Mouse (Mus musculus) bone marrow macrophage, adult 2 months (primary cell): ENCODE measurements around the gene Rassf1.

Experiments
- CTCF ChIP-seq: IDR thresholded peaks from 2 replicates; pipeline ENCODE4 v1.5.1; 2012; ENCODE audit warnings: low read depth, mild to moderate bottlenecking, low read length, moderate library complexity
- POLR2A ChIP-seq: IDR thresholded peaks from 2 replicates; pipeline ENCODE4 v1.6.1; 2012; ENCODE audit warnings: mild to moderate bottlenecking, low read depth, low read length, borderline replicate concordance

DNA sequence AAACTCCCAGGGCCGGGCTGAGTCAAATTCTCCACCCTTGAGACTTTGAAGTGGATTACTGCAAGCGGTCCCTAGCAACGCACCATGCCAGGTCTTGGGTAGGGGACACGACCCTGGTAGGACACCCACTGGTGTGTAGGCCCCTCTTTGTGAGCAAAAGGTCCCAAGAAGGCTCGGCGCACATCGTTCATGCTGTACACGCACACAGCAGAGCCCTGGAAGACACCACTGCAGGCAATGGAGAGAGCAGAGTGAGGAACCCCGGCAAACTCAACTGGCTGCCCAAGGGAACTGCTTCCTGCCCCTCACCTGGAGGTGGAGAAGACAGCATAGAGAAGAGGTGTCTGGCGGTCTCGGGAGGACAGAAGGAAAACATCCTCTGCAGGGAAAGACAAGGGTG is 49.9 kb downstream of the Rassf1 start:
- TF ChIP-seq POLR2A, result no peak
- no peak for TF ChIP-seq CTCF
